ENCODE assay signal across 26 mouse cellular contexts in the genomic region with DNA sequence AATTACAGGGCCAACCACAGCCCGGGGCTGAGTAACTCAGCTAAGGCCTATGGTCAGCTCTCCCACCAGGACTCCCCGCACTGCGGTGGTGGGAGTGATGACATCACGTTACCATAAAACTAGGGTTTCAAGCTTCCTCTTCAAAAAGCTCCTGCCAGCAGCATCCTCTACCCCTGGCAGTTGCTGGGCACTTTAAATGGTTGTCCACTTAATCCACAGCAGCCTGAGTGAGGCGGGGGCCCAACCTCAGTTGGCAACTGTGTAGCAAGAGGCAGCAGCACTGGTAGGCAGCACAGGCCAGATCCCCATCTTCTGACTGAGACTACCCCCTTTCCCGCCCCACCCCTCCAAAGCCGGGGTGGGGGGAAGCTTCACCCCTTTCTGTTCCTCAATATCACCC. TPM values are rescaled to one million over a fixed set of nuclear protein-coding genes. Genes with fewer than 3 reads are reported as not detected.
A peak's percentile ranks its signal among the peaks of the same experiment; 100 is the strongest.
DNase-seq lines count a peak whose midpoint lies in the region; ATAC-seq and TF ChIP-seq lines count a peak whose summit lies in the region.
"Had no signal": no experiment of that assay in that cellular context is flagged by ENCODE, and none has a peak within 500 bp of the region (broad histone marks: within the 10 kb centered on the region; RNA-seq: fewer than 3 reads in every experiment).

No protein-coding gene starts in this region.

- H3K27ac ChIP-seq in forebrain, embryonic 10.5 days, result no peak overlapping the region
- H3K27ac ChIP-seq in forebrain, embryonic 12.5 days, result no peak overlapping the region
- 0 out of 2 replicates have a peak overlapping the region, but pooled peaks have one; percentile 15 for H3K27ac ChIP-seq in midbrain, embryonic 12.5 days (replicated peaks)
- H3K27ac ChIP-seq in midbrain, embryonic 10.5 days (replicated peaks), result no peak overlapping the region
- H3K27ac ChIP-seq in forebrain, embryonic 15.5 days (replicated peaks), result peak overlapping the region; percentile 94
- H3K27ac ChIP-seq in midbrain, postnatal 0 days (ENCODE audit: low read depth, low read length), result peak overlapping the region; percentile 96
- H3K27ac ChIP-seq: intestine, embryonic 15.5 days; kidney, postnatal 0 days; limb, embryonic 12.5 days; liver, embryonic 13.5 days; stomach, embryonic 15.5 days had no signal

- peaks cover 62% of the 10 kb centered on the region for H3K27me3 ChIP-seq in forebrain, embryonic 10.5 days (ENCODE audit: poor library complexity, severe bottlenecking)
- peaks cover 17% of the 10 kb centered on the region for H3K27me3 ChIP-seq in forebrain, embryonic 12.5 days
- H3K27me3 ChIP-seq in midbrain, embryonic 12.5 days, result peaks cover 27% of the 10 kb centered on the region
- H3K27me3 ChIP-seq in midbrain, embryonic 10.5 days (ENCODE audit: low read depth, poor library complexity, severe bottlenecking), result peaks cover 56% of the 10 kb centered on the region
- no peaks in the 10 kb centered on the region for H3K27me3 ChIP-seq in forebrain, embryonic 15.5 days
- no peaks in the 10 kb centered on the region for H3K27me3 ChIP-seq in midbrain, postnatal 0 days (ENCODE audit: insufficient read depth, low read length)

- 0 out of 2 replicates have a peak overlapping the region, but pooled peaks have one; percentile 74 for H3K4me3 ChIP-seq in forebrain, embryonic 10.5 days
- H3K4me3 ChIP-seq in forebrain, embryonic 12.5 days (replicated peaks), result no peak overlapping the region
- H3K4me3 ChIP-seq in midbrain, embryonic 12.5 days, result no peak overlapping the region
- no peak overlapping the region for H3K4me3 ChIP-seq in midbrain, embryonic 10.5 days
- peak overlapping the region; percentile 91; the same call in 1 of the 2 replicates for H3K4me3 ChIP-seq in forebrain, embryonic 15.5 days
- no peak overlapping the region for H3K4me3 ChIP-seq in midbrain, postnatal 0 days (ENCODE audit: low read depth, low read length)
- H3K4me3 ChIP-seq: megakaryocyte, embryonic 14.5 days had no signal

- H3K9me3 ChIP-seq in forebrain, embryonic 10.5 days, result no peaks in the 10 kb centered on the region
- no peaks in the 10 kb centered on the region for H3K9me3 ChIP-seq in forebrain, embryonic 12.5 days
- H3K9me3 ChIP-seq in midbrain, embryonic 12.5 days, result no peaks in the 10 kb centered on the region
- no peaks in the 10 kb centered on the region for H3K9me3 ChIP-seq in midbrain, embryonic 10.5 days (replicated peaks)
- no peaks in the 10 kb centered on the region for H3K9me3 ChIP-seq in forebrain, embryonic 15.5 days
- no peaks in the 10 kb centered on the region for H3K9me3 ChIP-seq in midbrain, postnatal 0 days (ENCODE audit: low read length)
- H3K9me3 ChIP-seq: heart, embryonic 12.5 days; intestine, embryonic 15.5 days; limb, embryonic 12.5 days; liver, embryonic 13.5 days; stomach, embryonic 15.5 days had no signal

- H3K36me3 ChIP-seq in forebrain, embryonic 10.5 days (replicated peaks), result peaks cover 12% of the 10 kb centered on the region
- no peaks in the 10 kb centered on the region; the same call in 1 of the 2 replicates for H3K36me3 ChIP-seq in forebrain, embryonic 12.5 days (replicated peaks)
- no peaks in the 10 kb centered on the region for H3K36me3 ChIP-seq in midbrain, embryonic 12.5 days
- H3K36me3 ChIP-seq in midbrain, embryonic 10.5 days, result no peaks in the 10 kb centered on the region
- H3K36me3 ChIP-seq in forebrain, embryonic 15.5 days, result no peaks in the 10 kb centered on the region
- 0 out of 2 replicates have a peak, but pooled peaks cover 3% of the 10 kb centered on the region for H3K36me3 ChIP-seq in midbrain, postnatal 0 days (ENCODE audit: insufficient read depth, low read length)
- H3K36me3 ChIP-seq: heart, embryonic 12.5 days; intestine, embryonic 15.5 days; limb, embryonic 12.5 days; liver, embryonic 13.5 days; stomach, embryonic 15.5 days had no signal

- H3K4me2 ChIP-seq in forebrain, embryonic 12.5 days, result no peak overlapping the region
- H3K4me2 ChIP-seq in midbrain, embryonic 12.5 days (replicated peaks), result peak overlapping the region; percentile 95; the same call in 1 of the 2 replicates
- H3K4me2 ChIP-seq in forebrain, embryonic 15.5 days (replicated peaks), result peak overlapping the region; percentile 97; the same call in 1 of the 2 replicates
- H3K4me2 ChIP-seq in midbrain, postnatal 0 days (ENCODE audit: low read depth, low read length, poor library complexity, severe bottlenecking), result peak overlapping the region; percentile 91; the same call in 1 of the 2 replicates
- H3K4me2 ChIP-seq: liver, embryonic 13.5 days had no signal

- 71% methylated on average over 7 of the region's 7 CpGs for WGBS in forebrain, embryonic 10.5 days
- 67% methylated on average over 7 of the region's 7 CpGs for WGBS in forebrain, embryonic 12.5 days
- WGBS in midbrain, embryonic 12.5 days, result 65% methylated on average over 7 of the region's 7 CpGs
- 69% methylated on average over 7 of the region's 7 CpGs for WGBS in midbrain, embryonic 10.5 days
- 61% methylated on average over 7 of the region's 7 CpGs for WGBS in forebrain, embryonic 15.5 days
- WGBS in midbrain, postnatal 0 days, result 66% methylated on average over 7 of the region's 7 CpGs

- no peak for DNase-seq in forebrain, embryonic 10.5 days (ENCODE audit: extremely low spot score, low spot score)
- no peak for DNase-seq in midbrain, embryonic 10.5 days (ENCODE audit: low spot score)
- no peak for DNase-seq in midbrain, postnatal 0 days (ENCODE audit: low spot score)
- no peak for DNase-seq in kidney, adult 11 months
- DNase-seq in embryo, embryonic 10 days (ENCODE audit: low spot score), result no peak
- DNase-seq: adrenal gland, adult 8-10 months; B cell, adult 2 months; cerebellum, adult 11 months; gastrocnemius, postnatal 25 days; liver, embryonic 13.5 days; right cerebral cortex, postnatal 14 days had no signal

- no peak overlapping the region for H3K9ac ChIP-seq in forebrain, embryonic 12.5 days
- H3K9ac ChIP-seq in midbrain, embryonic 12.5 days (replicated peaks), result 0 out of 2 replicates have a peak overlapping the region, but pooled peaks have one; percentile 6
- 0 out of 2 replicates have a peak overlapping the region, but pooled peaks have one; percentile 87 for H3K9ac ChIP-seq in forebrain, embryonic 15.5 days (replicated peaks)
- H3K9ac ChIP-seq in midbrain, postnatal 0 days (replicated peaks; ENCODE audit: low read length, poor library complexity, severe bottlenecking), result no peak overlapping the region; the same call in 1 of the 2 replicates
- H3K9ac ChIP-seq: liver, embryonic 13.5 days; stomach, embryonic 15.5 days had no signal

- no peak for ATAC-seq in forebrain, embryonic 12.5 days (ENCODE audit: low FRiP score)
- ATAC-seq in midbrain, embryonic 12.5 days (ENCODE audit: low FRiP score, low read depth), result no peak
- no peak for ATAC-seq in forebrain, embryonic 15.5 days (replicated peaks)
- no peak for ATAC-seq in midbrain, postnatal 0 days (ENCODE audit: low FRiP score)

- TF ChIP-seq CTCF in midbrain, postnatal 0 days (IDR thresholded peaks at IDR 0.05), result no peak

- peaks cover 42% of the 10 kb centered on the region for H3K4me1 ChIP-seq in forebrain, embryonic 10.5 days
- peaks cover 28% of the 10 kb centered on the region for H3K4me1 ChIP-seq in forebrain, embryonic 12.5 days
- peaks cover 25% of the 10 kb centered on the region for H3K4me1 ChIP-seq in midbrain, embryonic 12.5 days
- H3K4me1 ChIP-seq in midbrain, embryonic 10.5 days, result peaks cover 36% of the 10 kb centered on the region
- H3K4me1 ChIP-seq in forebrain, embryonic 15.5 days, result peaks cover 30% of the 10 kb centered on the region
- peaks cover 13% of the 10 kb centered on the region for H3K4me1 ChIP-seq in midbrain, postnatal 0 days (ENCODE audit: insufficient read depth, low read length)
- H3K4me1 ChIP-seq: liver, embryonic 13.5 days had no signal

RNA-seq across cellular contexts. Expression of a gene that starts 0.9 kb away (rescaled TPM):
- 41.4 and 41.5 TPM in 2 replicates for polyA plus RNA-seq in forebrain, embryonic 10.5 days (2016; fragmentation: Nextera tagmentation; extraction: Ambion mirVana)
- 129 and 140 TPM in 2 replicates for polyA plus RNA-seq in forebrain, embryonic 12.5 days (2016; fragmentation: Nextera tagmentation; extraction: Ambion mirVana)
- polyA plus RNA-seq in midbrain, embryonic 12.5 days (2016; fragmentation: Nextera tagmentation; extraction: Ambion mirVana), result 125 and 126 TPM in 2 replicates
- 39.3 and 63.0 TPM in 2 replicates for polyA plus RNA-seq in midbrain, embryonic 10.5 days (2016; fragmentation: Nextera tagmentation; extraction: Ambion mirVana)
- 336 and 351 TPM in 2 replicates for polyA plus RNA-seq in forebrain, embryonic 15.5 days (2015; fragmentation: Nextera tagmentation; extraction: Ambion mirVana)
- total RNA-seq in midbrain, postnatal 0 days (2014; rRNA removed), result 677 and 686 TPM in 2 replicates
- 690 and 716 TPM in 2 replicates for polyA plus RNA-seq in midbrain, postnatal 0 days (2015; fragmentation: Nextera tagmentation; extraction: Ambion mirVana)

RNA-seq across cellular contexts. Expression of a gene that starts 32.3 kb away (rescaled TPM):
- not detected in 2 replicates for polyA plus RNA-seq in forebrain, embryonic 10.5 days (2016; fragmentation: Nextera tagmentation; extraction: Ambion mirVana)
- polyA plus RNA-seq in forebrain, embryonic 12.5 days (2016; fragmentation: Nextera tagmentation; extraction: Ambion mirVana), result not detected in 2 replicates
- not detected in 2 replicates for polyA plus RNA-seq in midbrain, embryonic 12.5 days (2016; fragmentation: Nextera tagmentation; extraction: Ambion mirVana)
- polyA plus RNA-seq in midbrain, embryonic 10.5 days (2016; fragmentation: Nextera tagmentation; extraction: Ambion mirVana), result not detected in 2 replicates
- not detected in 2 replicates for polyA plus RNA-seq in forebrain, embryonic 15.5 days (2015; fragmentation: Nextera tagmentation; extraction: Ambion mirVana)
- total RNA-seq in midbrain, postnatal 0 days (2014; rRNA removed), result not detected in 2 replicates
- not detected in 2 replicates for polyA plus RNA-seq in midbrain, postnatal 0 days (2015; fragmentation: Nextera tagmentation; extraction: Ambion mirVana)
- total RNA-seq: gastrocnemius, postnatal 25 days; heart, postnatal 25 days; layer of hippocampus, adult 8-10 months; left cerebral cortex, adult 8-10 months had no signal
- polyA plus RNA-seq: frontal cortex, adult 2 months; heart, embryonic 12.5 days; limb, embryonic 12.5 days; lung, embryonic 16.5 days; spleen, adult 2 months had no signal

RNA-seq across cellular contexts. Expression of a gene that starts 58.0 kb away (rescaled TPM):
- 0.92 and 1.0 TPM in 2 replicates for polyA plus RNA-seq in forebrain, embryonic 10.5 days (2016; fragmentation: Nextera tagmentation; extraction: Ambion mirVana)
- polyA plus RNA-seq in forebrain, embryonic 12.5 days (2016; fragmentation: Nextera tagmentation; extraction: Ambion mirVana), result 0.13 and 0.27 TPM in 2 replicates
- 0.25 and 0.32 TPM in 2 replicates for polyA plus RNA-seq in midbrain, embryonic 12.5 days (2016; fragmentation: Nextera tagmentation; extraction: Ambion mirVana)
- polyA plus RNA-seq in midbrain, embryonic 10.5 days (2016; fragmentation: Nextera tagmentation; extraction: Ambion mirVana), result 0.47 and 0.62 TPM in 2 replicates
- polyA plus RNA-seq in forebrain, embryonic 15.5 days (2015; fragmentation: Nextera tagmentation; extraction: Ambion mirVana), result 0.17 and 0.20 TPM in 2 replicates
- total RNA-seq in midbrain, postnatal 0 days (2014; rRNA removed), result 0.88 TPM in 1 of 2 replicates, not detected in the other
- 0.07 and 0.10 TPM in 2 replicates for polyA plus RNA-seq in midbrain, postnatal 0 days (2015; fragmentation: Nextera tagmentation; extraction: Ambion mirVana)
- total RNA-seq: adrenal gland, adult 8-10 months; gastrocnemius, postnatal 25 days; heart, postnatal 25 days; layer of hippocampus, adult 8-10 months had no signal
- polyA plus RNA-seq: frontal cortex, adult 2 months; heart, embryonic 12.5 days; spleen, adult 2 months had no signal

Comparison
In these comparisons a context has a peak if more than half of its experiments do, and no peak if none do; other contexts are left out.
1. H3K27ac ChIP-seq: peak in midbrain, embryonic 12.5 days (single experiment), forebrain, embryonic 15.5 days (single experiment) and midbrain, postnatal 0 days (single experiment); none in forebrain, embryonic 10.5 days (single experiment), forebrain, embryonic 12.5 days (single experiment) and midbrain, embryonic 10.5 days (single experiment).
2. H3K4me3 ChIP-seq: peak in forebrain, embryonic 10.5 days (single experiment) and forebrain, embryonic 15.5 days (single experiment); none in forebrain, embryonic 12.5 days (single experiment), midbrain, embryonic 12.5 days (single experiment), midbrain, embryonic 10.5 days (single experiment) and midbrain, postnatal 0 days (single experiment).
3. H3K9ac ChIP-seq: peak in midbrain, embryonic 12.5 days (single experiment) and forebrain, embryonic 15.5 days (single experiment); none in forebrain, embryonic 12.5 days (single experiment) and midbrain, postnatal 0 days (single experiment).